Mouse (Mus musculus): ENCODE results near the gene Ccdc102a.

The Ccdc102a gene

DNA sequence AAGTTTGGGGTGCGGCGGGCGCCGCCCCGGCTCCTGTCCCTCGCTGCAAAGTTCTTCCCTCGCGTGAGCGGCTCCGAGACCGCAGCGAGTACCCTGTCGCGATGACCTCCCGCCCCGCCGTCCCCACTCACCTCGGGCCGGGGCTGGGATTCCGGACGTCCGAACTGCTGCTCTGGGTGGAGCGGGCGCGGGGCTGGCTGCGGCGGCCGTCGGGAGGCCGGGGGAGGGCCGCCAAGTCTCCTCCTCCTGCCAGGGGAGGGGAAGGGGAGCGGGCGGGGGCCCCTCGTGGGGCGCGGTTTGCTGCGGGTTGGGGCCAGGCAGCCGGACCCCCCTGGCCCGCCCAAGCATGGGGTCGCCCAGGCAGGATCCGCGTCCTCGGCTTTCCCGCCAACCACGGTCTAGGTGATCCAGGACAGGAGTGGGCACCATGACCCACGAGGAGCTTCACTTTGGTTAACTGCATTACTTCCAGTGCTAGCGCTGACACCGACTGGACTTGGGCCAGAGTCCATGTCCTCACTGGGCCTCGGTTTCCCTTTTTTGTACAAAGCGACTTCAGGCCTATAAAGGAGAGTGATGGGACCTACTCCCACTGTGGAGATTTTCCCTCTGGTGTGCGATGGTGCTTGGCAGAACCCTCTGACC lies at the start of gene Ccdc102a:
TSS of gene Ccdc102a (minus strand) at position 248 of the 645 bp plus-strand sequence.
- DNase-seq (ENCODE audit: low read depth) = peak; percentile 35

- no peak for DNase-seq (ENCODE audit: low read depth)
Measured at GRCm38 (mm10) chr8:94967554-94967953, 49.7 kb upstream of the Ccdc102a start.

DNA sequence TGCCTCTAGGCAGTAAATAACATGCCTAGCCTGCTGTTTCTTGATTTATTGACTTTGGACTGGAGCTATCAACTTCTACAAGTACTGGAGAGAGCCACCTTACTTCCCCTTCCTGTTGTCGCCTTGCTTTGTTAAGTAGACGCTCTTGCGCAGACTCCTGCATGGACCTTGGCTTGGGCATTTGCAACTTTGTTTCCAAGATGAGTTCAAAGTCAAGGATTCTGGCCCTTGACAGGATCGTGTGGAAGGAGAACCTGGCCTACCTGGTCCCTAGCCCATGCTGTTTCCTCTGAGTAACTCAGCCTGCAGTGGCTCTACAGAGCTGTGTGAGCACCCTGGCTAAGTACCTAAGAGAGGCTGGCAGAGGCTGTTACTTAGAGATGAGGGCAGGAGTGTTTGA lies 49.2 kb upstream of the Ccdc102a start:
- DNase-seq (ENCODE audit: low read depth) = no peak

- peak; percentile 77 for DNase-seq (ENCODE audit: low read depth)
Measured at GRCm38 (mm10) chr8:94966578-94966977, 48.7 kb upstream of the Ccdc102a start.

GRCm38 (mm10) chr8:94964828-94965227 lies 46.9 kb upstream of the Ccdc102a start:
- DNase-seq (ENCODE audit: low read depth) = no peak

GRCm38 (mm10) chr8:94962201-94962600 lies 44.3 kb upstream of the Ccdc102a start:
- no peak for DNase-seq (ENCODE audit: low read depth)

DNA sequence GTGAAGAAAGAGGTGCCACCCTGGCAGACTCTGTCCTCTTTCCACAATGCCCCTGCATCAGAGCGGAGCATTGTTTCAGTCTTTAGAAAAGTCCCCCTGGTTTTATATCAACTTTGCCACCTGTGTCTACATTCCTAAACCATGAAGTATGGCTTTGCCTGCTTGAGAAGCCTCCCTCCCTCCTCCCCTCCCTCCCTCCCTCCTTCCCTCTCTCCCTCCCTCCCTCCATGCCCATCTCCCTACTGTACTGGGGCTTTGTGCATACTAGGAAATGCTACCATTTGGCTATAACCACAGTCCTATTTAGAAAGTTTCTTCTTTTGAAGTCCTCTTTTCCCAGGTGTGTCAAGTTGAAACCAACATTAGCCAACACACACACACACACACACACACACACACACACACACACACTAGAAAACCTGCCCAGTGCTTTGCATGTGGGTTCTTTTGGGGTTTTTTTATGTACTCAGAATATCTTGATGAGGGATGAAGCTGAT lies 38.2 kb upstream of the Ccdc102a start:
- peak; percentile 29 for DNase-seq (ENCODE audit: low read depth)

DNA sequence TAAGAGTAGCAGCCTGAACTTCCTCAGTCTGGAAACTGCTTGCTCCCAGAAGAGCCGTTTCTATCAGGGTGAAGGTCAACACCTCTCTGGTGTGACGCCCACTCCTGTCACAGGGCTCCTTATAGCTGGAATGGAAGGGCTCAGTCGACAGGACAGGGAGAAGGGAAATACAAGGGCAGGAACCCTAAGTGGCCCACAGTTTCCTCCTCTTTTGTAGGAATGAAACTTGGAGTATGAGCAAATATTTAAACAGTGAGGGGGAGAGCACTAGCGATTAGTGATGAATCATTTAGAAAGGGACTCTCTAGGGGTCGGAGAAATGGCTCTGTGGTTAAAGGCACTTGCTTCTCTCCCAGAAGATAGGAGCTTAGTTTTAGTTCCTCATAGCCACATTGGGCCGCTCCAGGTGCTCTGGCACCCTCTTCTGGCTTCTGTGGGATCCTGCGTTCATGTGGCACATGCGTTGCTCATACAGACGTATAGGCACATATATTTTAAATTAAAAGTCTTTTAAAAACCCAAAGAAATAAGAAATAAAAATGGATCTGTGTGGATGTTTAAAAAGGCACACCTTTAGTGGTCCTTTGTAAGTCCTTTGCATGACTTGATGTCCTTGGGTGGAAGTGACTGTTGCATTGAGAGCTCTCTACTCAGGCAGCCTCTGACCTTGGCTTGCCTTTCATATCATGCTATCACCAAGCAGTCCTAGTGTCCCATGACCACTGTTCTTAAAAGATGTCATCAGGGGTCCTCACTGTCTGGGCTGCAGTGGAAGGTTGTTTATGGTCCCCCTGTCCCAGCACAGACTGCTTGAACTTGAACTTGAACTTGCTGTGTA lies 37.2 kb upstream of the Ccdc102a start:
- DNase-seq (ENCODE audit: low read depth) = peak; percentile 56

GRCm38 (mm10) chr8:94954368-94954737 lies 36.5 kb upstream of the Ccdc102a start:
- no peak for DNase-seq (ENCODE audit: low read depth)

GRCm38 (mm10) chr8:94953624-94954367 lies 35.9 kb upstream of the Ccdc102a start:
- DNase-seq (ENCODE audit: low read depth) = peak; percentile 28

GRCm38 (mm10) chr8:94952086-94952485 lies 34.2 kb upstream of the Ccdc102a start:
- DNase-seq (ENCODE audit: low read depth) = no peak

DNA sequence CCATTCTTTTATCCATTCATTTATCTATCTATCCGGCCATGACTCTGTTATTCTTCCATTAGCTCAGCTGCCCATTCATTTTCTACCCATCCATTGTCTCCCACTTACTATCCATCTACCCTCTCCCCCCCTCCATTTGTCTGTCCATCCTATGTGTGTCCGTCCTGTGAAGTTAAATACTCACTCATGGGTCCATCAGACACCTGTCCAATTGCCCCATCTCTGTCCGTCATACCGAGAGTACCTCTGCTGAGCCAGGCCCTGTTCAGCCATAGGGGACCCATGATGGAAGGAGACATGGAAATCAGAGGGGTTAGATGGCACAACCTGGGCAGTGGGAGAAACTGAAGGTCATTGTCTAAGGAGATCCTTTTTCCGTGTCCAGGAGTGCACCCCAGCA lies 32.6 kb upstream of the Ccdc102a start:
- DNase-seq (ENCODE audit: low read depth) = no peak

DNA sequence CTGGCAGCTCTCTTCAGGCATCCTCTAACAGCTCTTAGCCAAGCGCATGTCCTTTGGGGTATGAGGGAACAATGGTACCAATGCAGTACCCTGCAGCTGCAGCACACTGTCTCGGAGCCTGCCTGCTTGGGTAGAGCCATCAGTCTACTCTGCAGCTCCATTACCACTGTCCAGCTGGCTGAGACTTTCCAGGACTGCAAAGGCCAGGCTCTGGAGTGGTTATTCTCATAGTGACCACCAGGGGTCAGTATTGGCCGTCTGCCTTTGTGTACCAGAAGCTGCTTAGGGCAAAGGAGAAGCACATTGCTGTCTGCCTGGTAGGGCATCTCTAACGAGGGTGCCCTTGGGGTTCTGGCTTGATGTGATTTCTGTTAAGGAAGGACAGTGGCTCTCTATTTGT lies 32.1 kb upstream of the Ccdc102a start:
- peak; percentile 81 for DNase-seq (ENCODE audit: low read depth)

GRCm38 (mm10) chr8:94949010-94949409 lies 31.1 kb upstream of the Ccdc102a start:
- no peak for DNase-seq (ENCODE audit: low read depth)

DNA sequence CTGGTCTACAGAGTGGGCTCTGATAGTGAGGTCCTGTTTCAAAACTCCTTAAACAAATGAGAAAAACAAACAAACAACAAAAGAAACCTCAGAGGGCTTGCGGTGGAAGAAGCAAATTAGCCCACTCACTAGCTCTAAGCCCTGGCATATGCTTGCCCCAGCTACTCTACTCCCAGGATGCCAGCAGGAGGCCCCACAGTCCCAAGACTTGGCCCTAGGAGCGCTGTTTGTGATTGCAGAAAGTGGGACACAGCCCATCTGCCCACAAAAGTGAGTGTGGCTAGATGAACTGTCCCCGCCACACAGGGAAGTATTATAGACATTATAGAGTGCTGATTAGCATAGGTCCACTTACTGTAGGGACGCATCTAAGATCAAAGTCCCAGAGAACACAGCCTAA lies 30.5 kb upstream of the Ccdc102a start:
- no peak for DNase-seq (ENCODE audit: low read depth)

GRCm38 (mm10) chr8:94945185-94945584 lies 27.3 kb upstream of the Ccdc102a start:
- no peak for DNase-seq (ENCODE audit: low read depth)

GRCm38 (mm10) chr8:94942566-94942965 lies 24.7 kb upstream of the Ccdc102a start:
- peak; percentile 79 for DNase-seq (ENCODE audit: low read depth)

DNA sequence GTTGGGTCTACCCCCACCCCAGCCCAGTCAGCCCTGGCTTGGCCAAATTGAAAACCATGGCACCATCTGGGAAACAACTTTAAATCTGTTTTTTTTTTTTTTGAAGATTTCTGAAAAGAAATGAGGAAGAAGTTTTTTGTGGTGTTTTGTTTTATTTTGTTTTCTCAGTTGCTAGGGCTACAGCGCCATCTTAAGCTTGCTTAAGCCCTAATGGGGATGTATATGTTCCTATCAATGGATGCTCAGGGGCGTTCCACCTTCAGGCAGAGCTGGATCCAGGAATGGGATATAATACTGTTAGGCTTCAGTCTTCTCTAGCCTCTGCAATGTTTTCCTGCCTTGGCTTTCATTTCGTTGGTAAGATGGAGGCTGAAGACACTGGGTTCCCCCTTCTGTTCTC lies 17.3 kb upstream of the Ccdc102a start:
- DNase-seq (ENCODE audit: low read depth) = no peak

DNA sequence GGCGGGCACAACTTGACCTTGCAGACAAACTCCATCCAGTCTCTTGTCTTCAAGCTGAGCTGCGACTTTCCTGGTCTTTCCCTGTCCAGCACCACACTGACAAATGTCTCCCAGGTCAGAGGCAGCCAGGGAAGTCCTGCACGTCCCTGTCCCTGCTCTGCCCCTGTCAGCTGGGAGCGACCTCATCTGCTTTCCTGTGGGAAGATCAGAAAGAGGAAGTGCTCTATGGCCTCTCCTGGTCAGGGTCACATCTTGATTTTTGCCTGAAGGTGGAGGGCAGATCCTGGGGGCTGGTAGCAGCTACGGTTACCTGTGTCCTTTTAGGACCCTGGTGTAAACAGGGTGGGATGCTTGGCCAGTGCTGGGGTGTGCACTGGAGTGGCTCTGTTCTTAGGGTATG lies 16.0 kb upstream of the Ccdc102a start:
- no peak for DNase-seq (ENCODE audit: low read depth)

DNA sequence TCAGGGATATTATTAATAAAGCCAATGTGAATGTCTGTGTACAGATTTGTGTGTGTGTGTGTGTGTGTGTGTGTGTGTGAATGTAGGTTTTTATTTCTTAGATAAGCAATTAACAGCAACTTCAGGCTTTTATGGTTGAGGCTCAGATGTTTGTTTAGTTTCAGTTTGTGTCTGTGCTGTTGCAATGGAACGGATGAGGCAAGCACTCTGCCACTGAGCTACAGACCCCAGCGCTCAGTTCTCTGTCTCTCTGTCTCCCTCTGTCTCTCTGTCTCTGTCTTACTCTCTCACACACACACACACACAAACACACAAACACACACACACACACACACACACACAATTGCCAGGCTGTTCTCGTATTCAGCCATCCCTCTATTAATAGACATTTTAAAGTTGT lies 10.3 kb upstream of the Ccdc102a start:
- DNase-seq (ENCODE audit: low read depth) = no peak

- DNase-seq (ENCODE audit: low read depth) = peak; percentile 35
Measured at GRCm38 (mm10) chr8:94923405-94923804, 5.5 kb upstream of the Ccdc102a start, which contains the start of gene Adgrg5. Gene Adgrg5 (plus strand): TSS chr8:94923694.

- peak; percentile 10 for DNase-seq (ENCODE audit: low read depth)
Measured at GRCm38 (mm10) chr8:94922602-94923001, 4.7 kb upstream of the Ccdc102a start.

DNA sequence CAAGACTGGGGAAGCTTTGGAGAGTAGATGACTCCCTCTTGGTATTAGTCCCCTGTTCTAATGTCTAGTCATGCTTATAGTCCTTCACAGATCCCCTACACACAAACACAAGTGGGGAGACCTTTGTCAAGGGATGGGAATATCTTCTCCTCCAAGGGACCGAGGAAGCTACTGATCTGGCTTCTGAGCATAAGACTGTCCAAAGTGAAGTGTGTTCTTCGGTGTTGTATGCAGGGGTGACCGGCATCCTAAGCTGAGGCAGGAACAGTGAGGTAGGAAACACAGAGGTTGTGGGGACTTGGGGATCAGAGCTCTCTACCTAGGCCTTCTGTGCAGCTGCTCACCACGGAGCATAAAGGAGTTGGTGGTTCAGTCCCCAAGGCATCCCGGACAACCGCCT lies 4.3 kb upstream of the Ccdc102a start:
- no peak for DNase-seq (ENCODE audit: low read depth)
